ENCODE assay signal across 26 mouse cellular contexts in genomic region chr1:176644248-176644647, GRCm38 (mm10).
DNase-seq lines count a peak whose midpoint lies in the region; ATAC-seq and TF ChIP-seq lines count a peak whose summit lies in the region.
"Had no signal": no experiment of that assay in that cellular context is flagged by ENCODE, and none has a peak within 500 bp of the region (broad histone marks: within the 10 kb centered on the region; RNA-seq: fewer than 3 reads in every experiment).

No protein-coding gene starts in this region.

- no peak overlapping the region for H3K27ac ChIP-seq in midbrain, embryonic 11.5 days (ENCODE audit: low read depth, low read length)
- H3K27ac ChIP-seq in midbrain, embryonic 15.5 days: no peak overlapping the region
- H3K27ac ChIP-seq in gastrocnemius, adult 2 months: no peak overlapping the region
- H3K27ac ChIP-seq: embryonic facial prominence, embryonic 10.5 days; embryonic facial prominence, embryonic 13.5 days; forebrain, embryonic 13.5 days; heart, adult 2 months; heart, embryonic 10.5 days; hindbrain, embryonic 13.5 days; hindbrain, postnatal 0 days had no signal

- H3K4me3 ChIP-seq in midbrain, embryonic 11.5 days (ENCODE audit: low read depth, low read length): no peak overlapping the region
- H3K4me3 ChIP-seq in midbrain, embryonic 15.5 days: no peak overlapping the region
- H3K4me3 ChIP-seq in gastrocnemius, adult 2 months: no peak overlapping the region
- H3K4me3 ChIP-seq: embryonic facial prominence, embryonic 10.5 days; embryonic facial prominence, embryonic 13.5 days; erythroblast, embryonic 14.5 days; forebrain, embryonic 13.5 days; heart, adult 2 months; heart, embryonic 10.5 days; hindbrain, embryonic 13.5 days had no signal

- peak; percentile 67 for ATAC-seq in midbrain, embryonic 11.5 days (ENCODE audit: low FRiP score)
- no peak for ATAC-seq in midbrain, embryonic 15.5 days (replicated peaks)
- ATAC-seq: forebrain, embryonic 13.5 days; forebrain, postnatal 0 days; hindbrain, postnatal 0 days; intestine, postnatal 0 days had no signal

- DNase-seq in embryo, embryonic 10.5 days (ENCODE audit: low spot score): peak; percentile 17
- DNase-seq in embryo, embryonic 11 days: no peak
- DNase-seq in midbrain, embryonic 11.5 days (ENCODE audit: low spot score, missing footprints): no peak
- peak; percentile 99 for DNase-seq in ES-CJ7 (ENCODE audit: low read depth, low spot score)
- DNase-seq in WW6 (ENCODE audit: low read depth, low spot score): peak; percentile 58
- DNase-seq in cerebellum, postnatal 36 days: no peak
- no peak for DNase-seq in gastrocnemius, adult 2 months
- DNase-seq: adrenal gland, adult 2 months; adrenal gland, postnatal 14 days; cerebellum, adult 11-12 months; cerebellum, adult 8-10 months; cerebellum, postnatal 10 days; forebrain, postnatal 0 days; gastrocnemius, postnatal 10 days; gastrocnemius, postnatal 36 days; heart, adult 2 months; kidney, adult 2 months had no signal

- no peak for TF ChIP-seq CTCF in gastrocnemius, adult 2 months (IDR thresholded peaks at IDR 0.05)

- peaks cover 7% of the 10 kb centered on the region for H3K4me1 ChIP-seq in midbrain, embryonic 11.5 days (ENCODE audit: control insufficient read depth, insufficient read depth, low read length)
- H3K4me1 ChIP-seq in midbrain, embryonic 15.5 days: no peaks in the 10 kb centered on the region
- H3K4me1 ChIP-seq: embryonic facial prominence, embryonic 10.5 days; embryonic facial prominence, embryonic 13.5 days; forebrain, embryonic 13.5 days; heart, embryonic 10.5 days; hindbrain, embryonic 13.5 days had no signal

- no peaks in the 10 kb centered on the region for H3K36me3 ChIP-seq in midbrain, embryonic 11.5 days (ENCODE audit: control insufficient read depth, insufficient read depth, low read length)
- H3K36me3 ChIP-seq in midbrain, embryonic 15.5 days (replicated peaks): no peaks in the 10 kb centered on the region
- H3K36me3 ChIP-seq: embryonic facial prominence, embryonic 10.5 days; embryonic facial prominence, embryonic 13.5 days; heart, embryonic 10.5 days; hindbrain, embryonic 13.5 days had no signal

- H3K27me3 ChIP-seq in midbrain, embryonic 11.5 days (ENCODE audit: control insufficient read depth, insufficient read depth, low read length): no peaks in the 10 kb centered on the region
- no peaks in the 10 kb centered on the region for H3K27me3 ChIP-seq in midbrain, embryonic 15.5 days (replicated peaks)
- H3K27me3 ChIP-seq: embryonic facial prominence, embryonic 13.5 days; forebrain, embryonic 13.5 days; hindbrain, embryonic 13.5 days had no signal

- intact Hi-C loops in gastrocnemius, adult 2 months (cut with DNase I): no loop called here

- WGBS in midbrain, embryonic 11.5 days: 5% methylated on average over 1 of the region's 1 CpGs
- WGBS in midbrain, embryonic 15.5 days: 4% methylated on average over 1 of the region's 1 CpGs

- H3K9ac ChIP-seq in midbrain, embryonic 11.5 days (ENCODE audit: low read length): no peak overlapping the region
- H3K9ac ChIP-seq in midbrain, embryonic 15.5 days: no peak overlapping the region
- H3K9ac ChIP-seq: embryonic facial prominence, embryonic 13.5 days; forebrain, embryonic 13.5 days; forebrain, postnatal 0 days; hindbrain, embryonic 13.5 days had no signal

- no peaks in the 10 kb centered on the region for H3K9me3 ChIP-seq in midbrain, embryonic 11.5 days (ENCODE audit: control insufficient read depth, low read length)
- H3K9me3 ChIP-seq in midbrain, embryonic 15.5 days: no peaks in the 10 kb centered on the region
- H3K9me3 ChIP-seq: embryonic facial prominence, embryonic 10.5 days; embryonic facial prominence, embryonic 13.5 days; forebrain, embryonic 13.5 days; heart, embryonic 10.5 days; hindbrain, embryonic 13.5 days had no signal

- H3K4me2 ChIP-seq in midbrain, embryonic 11.5 days: no peak overlapping the region
- H3K4me2 ChIP-seq in midbrain, embryonic 15.5 days: no peak overlapping the region
- H3K4me2 ChIP-seq: embryonic facial prominence, embryonic 13.5 days; forebrain, embryonic 13.5 days; hindbrain, embryonic 13.5 days had no signal

Comparison
In these comparisons a context has a peak if more than half of its experiments do, and no peak if none do; other contexts are left out.
1. DNase-seq: peak in embryo, embryonic 10.5 days (single experiment), ES-CJ7 (single experiment) and WW6 (single experiment); none in embryo, embryonic 11 days (single experiment), midbrain, embryonic 11.5 days (single experiment), cerebellum, postnatal 36 days (0 of 2) and gastrocnemius, adult 2 months (single experiment).